Mouse (Mus musculus) kidney, adult 2 months (tissue): ENCODE data around the gene Hist1h2ai. TPM values are rescaled to one million over a fixed set of nuclear protein-coding genes. Genes with fewer than 3 reads are reported as not detected.
A peak's percentile ranks its signal among the peaks of the same experiment; 100 is the strongest.
"Not testable (repeated sequence)": the region's sequence is repeated elsewhere in the genome, so short reads cannot be mapped to it uniquely, and the experiment has no call there.

Experiments
- DNase-seq: peaks from one replicate; pipeline ENCODE4 v3.0.0; 2021
- H3K27ac ChIP-seq: fragments of 200-500 bp; 2 replicates; pipeline ENCODE4 v1.5.1; 2012; ENCODE audit warnings: low read depth, low read length, control low read depth, inconsistent platforms; ENCODE audit not compliant: insufficient read depth
- H3K27me3 ChIP-seq: fragments of 200-500 bp; replicated peaks from 2 replicates; pipeline ENCODE4 v1.6.1; 2012; ENCODE audit warnings: mild to moderate bottlenecking, moderate library complexity, low read length, inconsistent platforms; ENCODE audit not compliant: control insufficient read depth, insufficient read depth
- H3K36me3 ChIP-seq: fragments of 200-500 bp; 2 replicates; pipeline ENCODE4 v1.6.1; 2012; ENCODE audit warnings: mild to moderate bottlenecking, moderate library complexity, low read length, inconsistent platforms; ENCODE audit not compliant: control insufficient read depth, insufficient read depth
- H3K4me1 ChIP-seq: fragments of 200-500 bp; 2 replicates; pipeline ENCODE4 v1.6.1; 2011; ENCODE audit warnings: low read length; ENCODE audit not compliant: control insufficient read depth, insufficient read depth
- H3K4me3 ChIP-seq: fragments of 200-500 bp; 2 replicates; pipeline ENCODE4 v1.5.1; 2011; ENCODE audit warnings: mild to moderate bottlenecking, low read depth, low read length, control low read depth; ENCODE audit not compliant: insufficient read depth
- CTCF ChIP-seq: fragments of 200-500 bp; conservative IDR thresholded peaks from 2 replicates; pipeline ENCODE4 v1.5.1; 2011; ENCODE audit warnings: low read depth, mild to moderate bottlenecking, control low read depth, low read length, moderate library complexity, mixed read lengths; ENCODE audit not compliant: insufficient read depth, insufficient read length
- POLR2A ChIP-seq: fragments of 200-500 bp; IDR thresholded peaks from one replicate; pipeline ENCODE4 v1.6.1; 2011; ENCODE audit warnings: low read depth, low read length, control low read depth
- WGBS: fragments of 180-500 bp; shearing (Covaris S2); methylation state at CpG from one replicate; pipeline ENCODE4 v1.1.7; 2018; 5-methylcytosine and 5-hydroxymethylcytosine counted together
- polyA plus RNA-seq: library from polyadenylated mRNA; depleted of rRNA; stranded (reverse); fragments of >200 nt; gene quantifications from 2 replicates; pipeline ENCODE4 v1.2.3, GENCODE M21; 2012; rRNA removed

The Hist1h2ai gene
- polyA plus RNA-seq, 1 experiment: 1.2 TPM

DNA sequence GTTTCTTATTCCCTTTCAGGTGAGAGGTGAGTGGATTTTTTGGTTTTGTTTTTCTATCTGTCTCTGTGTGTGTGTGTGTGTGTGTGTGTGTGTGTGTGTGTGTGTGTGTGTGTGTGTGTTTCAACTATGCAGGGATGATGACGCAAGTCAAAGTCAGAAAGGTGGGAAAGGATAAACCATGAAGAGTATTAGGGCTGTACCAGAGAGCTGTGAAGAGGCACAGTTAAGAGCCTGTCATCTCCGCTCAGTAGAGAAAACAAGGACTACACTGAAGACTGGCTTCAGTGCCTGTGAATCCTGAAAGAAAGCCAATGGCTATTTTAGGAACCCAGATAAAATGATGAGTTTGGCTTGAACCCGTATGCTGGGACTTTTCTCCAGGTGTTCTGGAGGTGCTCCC, 35.6 kb downstream of the Hist1h2ai start:
- H3K27me3 ChIP-seq: 0 out of 2 replicates have a peak, but pooled peaks cover 1% of the 10 kb centered on the region
- no peak for DNase-seq
- WGBS: 89% methylated on average over 3 of the region's 3 CpGs
- no peak overlapping the region for H3K4me3 ChIP-seq
- H3K27ac ChIP-seq: no peak overlapping the region
- TF ChIP-seq CTCF (no peak), POLR2A (no peak)
- H3K4me1 ChIP-seq: no peaks in the 10 kb centered on the region
- H3K36me3 ChIP-seq: no peaks in the 10 kb centered on the region

DNA sequence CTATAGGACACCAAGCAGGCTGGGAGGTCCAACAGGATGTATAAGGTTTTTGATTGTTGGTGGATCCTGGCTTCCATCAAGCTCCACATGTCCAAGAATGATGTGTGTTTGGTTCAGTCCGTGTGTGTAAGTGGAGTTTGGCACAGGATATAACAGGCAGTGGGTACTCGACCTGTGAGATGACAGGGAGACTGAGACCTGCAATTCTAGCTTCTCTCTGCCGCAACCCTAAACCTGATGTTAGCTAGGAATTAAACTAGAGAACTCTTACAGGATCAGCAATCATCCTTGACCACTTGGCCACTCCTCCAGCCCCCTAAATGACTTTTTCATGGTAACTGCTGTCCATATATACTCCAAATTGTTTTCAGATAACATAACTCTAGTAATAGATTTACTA, 36.1 kb downstream of the Hist1h2ai start:
- Histone ChIP-seq H3K4me1 (no peaks in the 10 kb centered on the region), H3K27me3 (0 out of 2 replicates have a peak, but pooled peaks cover 1% of the 10 kb centered on the region), H3K27ac (no peak overlapping the region), H3K36me3 (no peaks in the 10 kb centered on the region), H3K4me3 (no peak overlapping the region)
- no peak for DNase-seq
- WGBS: 50% methylated on average over 3 of the region's 3 CpGs
- no peak for TF ChIP-seq CTCF
- no peak for TF ChIP-seq POLR2A

DNA sequence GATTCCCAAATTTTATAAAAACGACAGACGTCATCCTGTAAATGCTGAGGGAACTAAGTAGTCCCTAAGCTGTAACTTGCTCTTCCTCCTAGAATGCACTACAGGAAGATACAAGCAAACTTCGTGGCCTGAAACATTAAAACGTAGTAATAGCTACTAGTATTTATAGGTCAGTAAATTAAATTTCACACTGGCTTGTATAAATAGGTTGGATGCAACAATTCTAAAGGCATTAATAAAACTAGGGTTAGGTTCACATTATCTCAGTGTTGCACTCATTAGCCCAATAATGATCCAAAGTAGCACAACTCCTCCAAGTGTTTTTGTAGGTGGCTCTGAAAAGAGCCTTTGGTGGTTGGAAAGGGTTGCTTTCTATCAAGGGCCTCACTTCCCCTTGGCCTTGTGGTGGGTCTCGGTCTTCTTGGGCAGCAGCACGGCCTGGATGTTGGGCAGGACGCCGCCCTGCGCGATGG, 36.9 kb downstream of the Hist1h2ai start:
- no peak for DNase-seq
- Histone ChIP-seq H3K4me3 (peak overlapping the region; percentile 67; the same call in 1 of the 2 replicates), H3K27ac (peak overlapping the region; percentile 19; the same call in 1 of the 2 replicates), H3K27me3 (0 out of 2 replicates have a peak, but pooled peaks cover 1% of the 10 kb centered on the region), H3K36me3 (no peaks in the 10 kb centered on the region), H3K4me1 (no peaks in the 10 kb centered on the region)
- TF ChIP-seq CTCF (no peak), POLR2A (no peak)
- WGBS: 13% methylated on average over 10 of the region's 10 CpGs

- not testable (repeated sequence) for H3K4me1 ChIP-seq, H3K27me3 ChIP-seq, H3K36me3 ChIP-seq
- H3K27ac ChIP-seq: peak within 1 kb of the TSS; percentile 90
- H3K4me3 ChIP-seq: peak within 1 kb of the TSS; percentile 90
- WGBS: 3% methylated on average over 48 of the region's 50 CpGs
- peak; percentile 86 for DNase-seq
Observed at GRCm38 (mm10) chr13:21753524-21754285, 37.5 kb downstream of the Hist1h2ai start, which contains the start of the genes Hist1h2ak and Hist1h2bn. Hist1h2ak (minus strand) TSS chr13:21753827. Hist1h2bn (plus strand) TSS chr13:21754123.

- 2% methylated on average over 26 of the region's 26 CpGs for WGBS
- H3K36me3 ChIP-seq, H3K27me3 ChIP-seq, H3K27ac ChIP-seq, H3K4me1 ChIP-seq, H3K4me3 ChIP-seq: not testable (repeated sequence)
- peak; percentile 16 for DNase-seq
Observed at GRCm38 (mm10) chr13:21754294-21755001, 38.2 kb downstream of the Hist1h2ai start.

DNA sequence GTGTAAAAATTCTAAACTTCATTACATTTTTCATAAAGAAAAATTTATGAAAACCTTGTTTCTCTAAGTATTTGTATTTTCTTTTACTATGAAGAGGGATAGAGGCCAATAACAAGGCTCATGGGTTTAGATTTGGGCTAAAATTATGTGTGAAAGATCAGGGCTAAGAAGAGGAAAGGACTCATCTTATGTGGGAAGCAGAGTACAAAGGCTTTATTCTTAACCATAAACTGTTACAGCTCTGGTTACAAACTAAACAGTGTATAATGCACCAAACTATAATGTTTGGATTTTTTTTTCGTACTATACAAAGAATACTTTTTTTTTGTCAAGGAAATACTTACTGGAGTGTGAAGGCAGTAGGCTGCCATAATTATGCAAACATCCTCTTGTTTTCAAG, 39.5 kb downstream of the Hist1h2ai start:
- no peak overlapping the region for H3K4me3 ChIP-seq
- no peak overlapping the region for H3K27ac ChIP-seq
- 0 out of 2 replicates have a peak, but pooled peaks cover 1% of the 10 kb centered on the region for H3K27me3 ChIP-seq
- DNase-seq: no peak
- H3K4me1 ChIP-seq: no peaks in the 10 kb centered on the region
- TF ChIP-seq CTCF (no peak), POLR2A (no peak)
- no peaks in the 10 kb centered on the region for H3K36me3 ChIP-seq
- WGBS: 80% methylated on average over 1 of the region's 1 CpGs

Other genes with a start within 250 kb of the Hist1h2ai start
- gene Nkapl, start 247.9 kb upstream of the Hist1h2ai start, polyA plus RNA-seq: 0.13 and 0.23 TPM in 2 replicates
- gene Zkscan4, start 237.5 kb upstream of the Hist1h2ai start, polyA plus RNA-seq: 0.54 and 0.56 TPM in 2 replicates
- gene Gm10065, start 237.0 kb upstream of the Hist1h2ai start, polyA plus RNA-seq: not detected in 2 replicates
- 0.26 and 0.34 TPM in 2 replicates for gene AK157302, start 221.2 kb upstream of the Hist1h2ai start, polyA plus RNA-seq
- gene Gm11273, start 215.0 kb upstream of the Hist1h2ai start, polyA plus RNA-seq: 54.6 and 55.1 TPM in 2 replicates
- gene Zkscan8, start 185.3 kb upstream of the Hist1h2ai start, polyA plus RNA-seq: 3.0 and 4.2 TPM in 2 replicates
- gene Olfr1366, start 173.6 kb upstream of the Hist1h2ai start, polyA plus RNA-seq: not detected in 2 replicates
- gene Olfr1535, start 156.5 kb upstream of the Hist1h2ai start, polyA plus RNA-seq: not detected in 2 replicates
- gene Olfr1364, start 134.7 kb upstream of the Hist1h2ai start, polyA plus RNA-seq: not detected in 2 replicates
- gene Olfr1362, start 102.4 kb upstream of the Hist1h2ai start, polyA plus RNA-seq: not detected in 2 replicates
- gene Olfr11, start 73.9 kb upstream of the Hist1h2ai start, polyA plus RNA-seq: not detected in 2 replicates
- not detected in 2 replicates for gene Olfr1361, start 53.0 kb upstream of the Hist1h2ai start, polyA plus RNA-seq
- gene Olfr1360, start 39.0 kb upstream of the Hist1h2ai start, polyA plus RNA-seq: not detected in 2 replicates
- gene Olfr1359, start 18.3 kb upstream of the Hist1h2ai start, polyA plus RNA-seq: not detected in 2 replicates
- 1.0 TPM in 1 of 2 replicates, not detected in the other for gene Hist1h2bl, start 279 bp upstream of the Hist1h2ai start, polyA plus RNA-seq
- gene Hist1h3h, start 1.2 kb downstream of the Hist1h2ai start, polyA plus RNA-seq: 1.1 and 2.2 TPM in 2 replicates
- 0.24 and 0.38 TPM in 2 replicates for gene Hist1h2bm, start 5.6 kb downstream of the Hist1h2ai start, polyA plus RNA-seq
- gene Hist1h4j, start 18.6 kb downstream of the Hist1h2ai start, polyA plus RNA-seq: 0.75 and 1.1 TPM in 2 replicates
- gene Hist1h4k, start 34.1 kb downstream of the Hist1h2ai start, polyA plus RNA-seq: 2.6 and 6.8 TPM in 2 replicates
- 0.72 and 0.77 TPM in 2 replicates for gene Hist1h2ak, start 37.4 kb downstream of the Hist1h2ai start, polyA plus RNA-seq
- gene Hist1h2bn, start 37.7 kb downstream of the Hist1h2ai start, polyA plus RNA-seq: not detected in 2 replicates
- gene Hist1h1b, start 64.2 kb downstream of the Hist1h2ai start, polyA plus RNA-seq: 0.14 TPM in 1 of 2 replicates, not detected in the other
- gene Hist1h3i, start 66.9 kb downstream of the Hist1h2ai start, polyA plus RNA-seq: 1.1 and 3.3 TPM in 2 replicates
- 0.33 TPM in 1 of 2 replicates, not detected in the other for gene Hist1h2an, start 70.8 kb downstream of the Hist1h2ai start, polyA plus RNA-seq
- gene Hist1h2bp, start 71.0 kb downstream of the Hist1h2ai start, polyA plus RNA-seq: 0.43 TPM in 1 of 2 replicates, not detected in the other
- 1.4 and 2.7 TPM in 2 replicates for gene Hist1h2bq, start 93.8 kb downstream of the Hist1h2ai start, polyA plus RNA-seq
- not detected in 2 replicates for gene Hist1h2ao, start 94.0 kb downstream of the Hist1h2ai start, polyA plus RNA-seq
- not detected in 2 replicates for gene Hist1h4m, start 95.3 kb downstream of the Hist1h2ai start, polyA plus RNA-seq
- gene Hist1h4n, start 115.8 kb downstream of the Hist1h2ai start, polyA plus RNA-seq: 3.6 and 5.2 TPM in 2 replicates
- gene Hist1h2ap, start 117.1 kb downstream of the Hist1h2ai start, polyA plus RNA-seq: 7.6 and 8.6 TPM in 2 replicates
- 1.3 and 2.1 TPM in 2 replicates for gene Hist1h2br, start 117.3 kb downstream of the Hist1h2ai start, polyA plus RNA-seq
- 0.39 and 0.44 TPM in 2 replicates for gene Zfp184, start 228.7 kb downstream of the Hist1h2ai start, polyA plus RNA-seq